Mouse (Mus musculus) midbrain, embryonic 11.5 days (tissue): ENCODE data around the gene Sec14l1. TPM values are rescaled to one million over a fixed set of nuclear protein-coding genes. Genes with fewer than 3 reads are reported as not detected.
A peak's percentile ranks its signal among the peaks of the same experiment; 100 is the strongest.

ENCODE experiments used
- ATAC-seq: fragments of 200-750 bp; cut with Nextera tagmentation; 2 replicates; pipeline ENCODE4 v1.8.0; 2017; ENCODE audit warnings: moderate TSS enrichment, moderate library complexity; ENCODE audit not compliant: low FRiP score
- DNase-seq: peaks from one replicate; pipeline ENCODE4 v3.0.0; 2015; ENCODE audit warnings: low spot score; ENCODE audit errors: missing footprints
- H3K27ac ChIP-seq: fragments of 300-500 bp; sonication (generic); 2 replicates; pipeline ENCODE4 v1.5.1; 2014; ENCODE audit warnings: low read depth, low read length
- H3K27me3 ChIP-seq: fragments of 300-500 bp; sonication (generic); 2 replicates; pipeline ENCODE4 v1.6.1; 2014; ENCODE audit warnings: mild to moderate bottlenecking, low read length, moderate library complexity, mixed read lengths; ENCODE audit not compliant: control insufficient read depth, insufficient read depth
- H3K36me3 ChIP-seq: fragments of 300-500 bp; sonication (generic); 2 replicates; pipeline ENCODE4 v1.6.1; 2014; ENCODE audit warnings: mild to moderate bottlenecking, low read length, moderate library complexity, mixed read lengths; ENCODE audit not compliant: control insufficient read depth, insufficient read depth
- H3K4me1 ChIP-seq: fragments of 300-500 bp; sonication (generic); 2 replicates; pipeline ENCODE4 v1.6.1; 2014; ENCODE audit warnings: low read length; ENCODE audit not compliant: control insufficient read depth, insufficient read depth
- H3K4me2 ChIP-seq: fragments of 300-500 bp; sonication (generic); 2 replicates; pipeline ENCODE4 v1.6.1; 2014; ENCODE audit warnings: mild to moderate bottlenecking, moderate library complexity
- H3K4me3 ChIP-seq: fragments of 300-500 bp; sonication (generic); 2 replicates; pipeline ENCODE4 v1.5.1; 2014; ENCODE audit warnings: low read depth, low read length
- H3K9ac ChIP-seq: fragments of 300-500 bp; sonication (generic); 2 replicates; pipeline ENCODE4 v1.6.1; 2014; ENCODE audit warnings: low read length
- H3K9me3 ChIP-seq: fragments of 300-500 bp; sonication (generic); 2 replicates; pipeline ENCODE4 v1.6.1; 2016; ENCODE audit warnings: low read length; ENCODE audit not compliant: control insufficient read depth
- WGBS: fragments of 180-500 bp; shearing (Covaris S2); extraction: QIAGEN DNeasy Blood & Tissue Kit; methylation state at CpG from one replicate; pipeline ENCODE4 v1.1.7; 2014; 5-methylcytosine and 5-hydroxymethylcytosine counted together
- polyA plus RNA-seq: library from polyadenylated mRNA; unstranded; fragments of >200 nt; fragmentation: Nextera tagmentation; extraction: Ambion mirVana; gene quantifications from 2 replicates; pipeline ENCODE4 v1.2.1, GENCODE M21; 2014

The Sec14l1 gene
- polyA plus RNA-seq, 1 experiment from 2014 or later, result 36.7 TPM

DNA sequence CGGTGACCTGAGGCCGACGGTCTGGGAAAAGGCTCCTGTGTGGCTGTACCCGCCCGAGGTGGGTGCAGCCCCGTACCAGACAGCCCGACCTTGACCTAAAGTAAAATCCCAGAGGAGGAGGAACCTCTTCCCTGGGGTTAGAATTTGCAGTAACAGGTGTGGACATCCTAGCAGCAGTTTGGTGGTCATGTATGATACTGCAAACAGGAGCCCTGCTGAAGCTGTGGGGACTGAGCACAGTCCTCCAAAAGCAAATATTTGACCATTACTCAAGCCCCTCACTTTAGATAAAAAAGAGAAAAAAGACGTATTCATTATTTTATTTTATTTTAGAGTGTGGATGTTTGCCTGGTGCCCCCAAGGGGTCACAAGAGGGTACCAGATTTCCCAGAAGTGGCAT lies 37.7 kb upstream of the Sec14l1 start:
- DNase-seq, result no peak
- no peak overlapping the region for H3K27ac ChIP-seq
- 5% methylated on average over 8 of the region's 8 CpGs for WGBS

DNA sequence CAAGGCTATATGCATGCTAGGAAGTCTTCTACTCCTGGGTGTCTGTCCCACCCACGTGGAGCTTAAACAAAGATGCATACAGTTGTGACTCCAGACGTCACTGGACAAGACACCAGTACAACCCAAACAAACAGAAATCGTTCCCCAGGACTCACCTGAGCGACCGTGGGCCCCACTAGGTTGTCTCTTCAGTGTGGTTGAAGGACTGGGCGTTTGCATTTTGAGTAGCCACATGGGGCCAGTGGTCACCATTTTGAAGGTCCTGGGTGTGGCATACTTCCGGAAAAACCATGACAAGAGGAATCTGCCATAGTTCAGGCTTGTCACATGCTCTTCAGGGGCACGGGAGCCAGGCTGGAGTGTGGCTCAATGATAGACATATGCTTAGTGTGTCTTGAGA lies 37.1 kb upstream of the Sec14l1 start:
- Histone ChIP-seq H3K9me3 (no peaks in the 10 kb centered on the region), H3K36me3 (peaks cover 19% of the 10 kb centered on the region), H3K9ac (peak overlapping the region; percentile 81; the same call in 1 of the 2 replicates), H3K27me3 (no peaks in the 10 kb centered on the region), H3K27ac (no peak overlapping the region), H3K4me1 (peaks cover 14% of the 10 kb centered on the region), H3K4me3 (no peak overlapping the region), H3K4me2 (no peak overlapping the region; the same call in 1 of the 2 replicates)
- no peak for DNase-seq
- ATAC-seq, result no peak
- WGBS, result 84% methylated on average over 8 of the region's 8 CpGs

More for the DNA sequence above, 37.7 kb upstream of the Sec14l1 start:
- Histone ChIP-seq H3K9ac (peak overlapping the region; percentile 81), H3K4me2 (peak overlapping the region; percentile 97), H3K4me1 (peaks cover 14% of the 10 kb centered on the region), H3K36me3 (peaks cover 19% of the 10 kb centered on the region), H3K4me3 (peak overlapping the region; percentile 69), H3K27me3 (no peaks in the 10 kb centered on the region), H3K9me3 (no peaks in the 10 kb centered on the region)
- no peak for ATAC-seq

DNA sequence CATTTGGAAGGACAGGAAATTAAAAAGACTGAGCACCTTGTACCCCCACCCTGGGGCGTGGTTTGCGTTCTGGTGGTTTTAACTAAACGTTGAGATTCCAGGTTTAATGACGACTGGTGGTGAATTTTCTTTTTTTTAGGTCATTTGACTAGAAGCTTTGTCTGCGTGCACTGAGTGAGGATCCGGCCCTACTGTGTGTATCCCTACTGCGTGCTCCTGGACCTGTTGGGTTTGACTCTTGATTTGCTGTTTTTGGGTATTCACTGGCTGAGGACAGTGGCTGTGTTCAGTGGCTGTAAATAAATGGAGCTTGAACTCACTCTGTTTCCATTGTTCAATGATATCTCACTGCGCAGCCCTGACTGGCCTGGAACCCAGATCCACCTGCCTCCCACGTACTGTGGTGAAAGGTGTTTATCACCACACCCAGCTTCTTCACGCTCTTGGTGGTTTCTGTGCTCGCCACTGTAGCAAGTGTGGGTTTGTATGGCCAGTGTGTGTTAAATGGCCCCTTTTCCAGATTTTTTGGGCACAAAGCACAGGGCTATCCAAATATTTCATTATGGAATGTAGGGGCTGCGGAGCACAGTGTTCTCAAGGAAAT lies 36.2 kb upstream of the Sec14l1 start:
- Histone ChIP-seq H3K27me3 (no peaks in the 10 kb centered on the region), H3K9me3 (no peaks in the 10 kb centered on the region), H3K4me2 (no peak overlapping the region), H3K4me3 (no peak overlapping the region), H3K36me3 (peaks cover 19% of the 10 kb centered on the region), H3K9ac (no peak overlapping the region), H3K27ac (no peak overlapping the region), H3K4me1 (peaks cover 14% of the 10 kb centered on the region)
- DNase-seq (no peak), ATAC-seq (no peak)
- 94% methylated on average over 12 of the region's 12 CpGs for WGBS

DNA sequence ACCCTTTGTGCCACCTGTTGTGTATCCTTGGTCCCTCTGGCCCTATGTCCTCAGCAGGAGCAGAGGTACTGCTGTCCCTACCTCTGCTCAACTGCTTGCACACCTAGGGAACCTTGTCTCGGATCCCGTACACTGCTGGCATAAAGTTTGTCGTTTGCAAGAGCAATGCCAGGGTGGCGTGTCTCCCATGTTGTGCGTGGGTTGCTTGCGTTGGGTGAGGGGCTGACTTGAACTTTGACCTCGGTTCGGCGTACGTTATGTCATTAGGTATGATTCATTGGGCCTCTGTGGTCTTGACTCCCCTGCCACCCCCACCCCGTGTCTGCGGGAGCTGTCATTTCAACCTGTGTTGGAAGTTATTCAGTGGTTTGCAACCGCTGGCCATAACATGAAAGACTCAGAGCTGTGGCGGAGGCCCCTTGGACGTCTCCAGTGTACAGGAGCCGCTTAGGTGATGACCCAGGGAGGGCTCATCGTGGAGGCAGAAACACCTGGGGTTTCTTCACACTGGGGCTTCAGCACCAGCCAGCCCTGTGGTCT lies 35.2 kb upstream of the Sec14l1 start:
- no peak overlapping the region for H3K27ac ChIP-seq
- WGBS, result 92% methylated on average over 17 of the region's 17 CpGs
- no peaks in the 10 kb centered on the region for H3K9me3 ChIP-seq
- ATAC-seq, result no peak
- no peaks in the 10 kb centered on the region for H3K27me3 ChIP-seq
- peaks cover 19% of the 10 kb centered on the region for H3K36me3 ChIP-seq
- no peak overlapping the region for H3K9ac ChIP-seq
- H3K4me2 ChIP-seq, result no peak overlapping the region
- peaks cover 14% of the 10 kb centered on the region for H3K4me1 ChIP-seq
- H3K4me3 ChIP-seq, result no peak overlapping the region
- no peak for DNase-seq

DNA sequence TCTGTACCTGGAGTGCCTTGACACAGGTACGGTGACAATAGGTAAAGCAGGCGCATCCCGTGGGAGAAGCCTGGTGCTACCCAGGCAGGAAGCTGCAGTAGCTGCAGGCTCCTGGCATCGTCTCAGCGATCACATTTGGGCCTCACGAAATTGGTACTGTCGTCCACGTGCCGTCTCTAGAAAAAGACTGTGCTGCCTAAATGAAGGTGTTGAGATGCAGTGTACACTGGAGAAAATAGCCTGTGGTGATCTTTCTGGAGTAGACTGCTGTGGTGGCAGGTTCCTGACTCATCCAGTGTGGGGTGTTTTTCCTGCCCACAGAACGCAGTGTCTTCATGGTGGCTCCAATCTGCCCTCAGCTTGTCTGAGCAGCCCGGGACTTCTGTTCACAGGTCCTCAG lies 34.8 kb upstream of the Sec14l1 start:
- Histone ChIP-seq H3K9me3 (no peaks in the 10 kb centered on the region), H3K9ac (no peak overlapping the region), H3K4me1 (peaks cover 14% of the 10 kb centered on the region), H3K27ac (no peak overlapping the region; the same call in 1 of the 2 replicates), H3K4me2 (no peak overlapping the region), H3K36me3 (peaks cover 19% of the 10 kb centered on the region), H3K4me3 (no peak overlapping the region), H3K27me3 (no peaks in the 10 kb centered on the region)
- DNase-seq (no peak), ATAC-seq (no peak)
- 90% methylated on average over 11 of the region's 11 CpGs for WGBS

DNA sequence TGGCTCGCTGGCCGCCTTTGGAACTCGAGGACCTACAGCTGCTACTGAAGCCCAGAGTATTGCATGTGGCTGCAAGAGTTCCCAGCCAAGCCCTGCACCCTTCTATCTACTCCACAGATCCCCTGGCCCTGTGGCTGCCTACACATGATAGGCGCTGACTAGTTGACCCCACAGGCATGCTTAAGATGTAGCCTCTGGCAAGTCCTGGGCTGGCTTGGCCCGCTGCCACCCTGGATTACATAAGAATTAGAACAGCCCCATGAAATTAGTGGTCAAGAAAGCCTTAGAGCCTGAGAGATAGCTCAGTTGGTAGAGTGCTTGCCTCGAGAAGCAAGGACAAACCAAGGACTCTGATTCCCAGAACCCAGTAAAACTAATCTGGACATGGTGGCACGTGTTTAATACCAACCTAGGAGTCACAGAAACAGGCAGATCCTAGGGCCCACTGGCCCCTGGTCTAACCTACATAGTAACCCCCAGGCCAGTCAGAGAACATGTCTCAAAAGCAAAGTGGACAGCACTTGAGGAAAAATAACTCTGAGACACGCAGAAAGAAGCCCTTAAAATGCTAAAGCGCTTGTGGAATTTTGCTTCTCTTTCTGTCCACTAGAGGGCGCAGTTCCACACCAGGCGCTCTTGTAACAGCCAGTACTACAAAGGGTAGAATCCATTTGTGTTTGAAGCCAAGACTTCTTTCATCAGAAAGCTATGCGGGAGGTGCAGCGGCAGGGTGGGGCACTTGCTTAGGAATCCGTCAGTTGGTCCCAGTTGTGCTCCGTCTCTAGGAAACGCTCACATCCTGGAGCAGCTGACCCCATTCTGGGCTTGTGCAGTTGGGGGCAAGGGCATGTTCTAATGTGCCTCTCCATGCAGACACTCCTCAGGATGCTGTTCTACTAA lies 33.6 kb upstream of the Sec14l1 start:
- Histone ChIP-seq H3K27me3 (no peaks in the 10 kb centered on the region), H3K27ac (no peak overlapping the region), H3K9ac (peak overlapping the region; percentile 18; the same call in 1 of the 2 replicates), H3K4me2 (peak overlapping the region; percentile 0; the same call in 1 of the 2 replicates), H3K4me1 (peaks cover 14% of the 10 kb centered on the region), H3K36me3 (peaks cover 19% of the 10 kb centered on the region), H3K4me3 (no peak overlapping the region), H3K9me3 (no peaks in the 10 kb centered on the region)
- 33% methylated on average over 16 of the region's 16 CpGs for WGBS
- ATAC-seq (peak; percentile 65), DNase-seq (peak; percentile 98)

DNA sequence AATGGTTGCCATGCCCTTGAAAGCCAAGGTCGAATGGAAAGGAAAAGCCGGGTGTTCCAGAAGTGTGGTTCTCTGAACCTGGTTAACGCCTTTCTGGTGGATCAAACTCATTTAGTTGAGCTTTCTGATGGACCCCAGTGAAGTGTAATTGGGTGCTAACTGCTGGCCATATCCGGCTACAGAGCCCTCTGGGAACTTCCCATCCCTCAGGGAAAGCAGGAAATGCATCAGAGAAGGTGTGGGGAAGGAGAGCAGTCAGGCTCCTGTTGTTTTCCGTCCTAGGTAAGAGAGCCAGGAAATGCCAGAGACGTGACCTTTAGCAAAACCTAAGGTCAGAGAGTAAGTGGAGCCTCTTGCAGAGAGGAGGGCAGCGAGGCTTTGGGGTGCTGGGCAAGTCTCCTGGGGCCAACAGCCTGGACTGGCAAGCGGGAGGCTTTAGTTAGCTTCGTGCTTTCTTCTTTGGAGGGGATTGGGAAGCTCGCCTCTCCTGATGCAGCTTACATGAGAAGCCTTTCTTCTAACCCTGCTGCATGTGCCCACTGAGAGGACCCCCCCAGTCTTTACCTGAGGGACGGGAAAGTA lies 32.5 kb upstream of the Sec14l1 start:
- H3K4me3 ChIP-seq, result no peak overlapping the region
- H3K4me2 ChIP-seq, result no peak overlapping the region
- H3K27me3 ChIP-seq, result no peaks in the 10 kb centered on the region
- H3K27ac ChIP-seq, result no peak overlapping the region
- H3K9me3 ChIP-seq, result no peaks in the 10 kb centered on the region
- ATAC-seq (no peak), DNase-seq (no peak)
- peaks cover 19% of the 10 kb centered on the region for H3K36me3 ChIP-seq
- 87% methylated on average over 11 of the region's 11 CpGs for WGBS
- H3K4me1 ChIP-seq, result peaks cover 10% of the 10 kb centered on the region
- H3K9ac ChIP-seq, result no peak overlapping the region

DNA sequence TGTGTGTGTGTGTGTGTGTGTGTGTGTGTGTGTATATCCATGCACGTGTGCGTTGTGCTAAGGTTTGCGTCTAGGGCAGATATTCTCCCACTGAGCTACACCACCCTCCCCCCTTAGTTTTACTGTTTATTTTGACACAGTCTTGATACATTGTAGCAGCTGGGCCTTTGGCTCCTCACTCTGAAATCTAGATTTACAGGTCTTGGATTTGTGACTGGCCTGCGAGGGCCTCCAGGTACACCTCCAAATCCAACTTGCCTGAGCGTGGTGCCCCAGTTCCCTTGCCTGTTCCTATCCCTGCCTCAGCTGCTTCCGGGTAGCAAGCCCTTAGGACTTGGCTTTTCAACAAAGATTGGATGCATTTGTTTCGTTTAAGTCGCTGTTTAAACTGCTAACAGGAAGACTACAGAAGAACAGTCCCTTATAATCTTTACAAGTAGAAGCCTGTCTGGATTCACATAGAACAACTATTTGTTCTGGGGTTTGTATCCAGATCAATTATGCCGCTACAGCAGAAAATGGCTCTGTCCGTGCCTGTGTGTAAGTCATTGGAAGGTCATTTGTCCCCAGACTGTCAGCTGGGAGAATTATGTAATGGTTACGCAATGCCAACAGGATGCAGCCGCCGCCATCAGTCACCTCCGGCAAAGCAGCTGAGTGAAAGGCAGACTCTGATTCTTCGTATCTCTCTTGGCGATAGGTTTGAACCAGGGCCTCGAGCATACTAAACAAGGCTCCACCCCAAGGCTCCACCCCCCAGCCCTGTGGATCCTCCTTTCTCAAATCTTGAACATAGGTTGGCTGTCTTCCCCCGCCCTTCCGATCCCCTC lies 31.7 kb upstream of the Sec14l1 start:
- Histone ChIP-seq H3K27me3 (no peaks in the 10 kb centered on the region), H3K9ac (no peak overlapping the region), H3K36me3 (peaks cover 19% of the 10 kb centered on the region), H3K4me3 (no peak overlapping the region), H3K9me3 (no peaks in the 10 kb centered on the region), H3K4me1 (peaks cover 6% of the 10 kb centered on the region; the same call in 1 of the 2 replicates), H3K4me2 (no peak overlapping the region), H3K27ac (no peak overlapping the region)
- DNase-seq, result no peak
- 94% methylated on average over 19 of the region's 19 CpGs for WGBS
- ATAC-seq, result no peak
